Mouse (Mus musculus): ENCODE measurements at regions not wholly inside any gene's neighbourhood (a gene's known extent, or its start where the extent isn't known, plus 50 kb on each side); places are given as distances from the start of the nearest gene placed in this dataset.
A peak's percentile ranks its signal among the peaks of the same experiment; 100 is the strongest.

DNA sequence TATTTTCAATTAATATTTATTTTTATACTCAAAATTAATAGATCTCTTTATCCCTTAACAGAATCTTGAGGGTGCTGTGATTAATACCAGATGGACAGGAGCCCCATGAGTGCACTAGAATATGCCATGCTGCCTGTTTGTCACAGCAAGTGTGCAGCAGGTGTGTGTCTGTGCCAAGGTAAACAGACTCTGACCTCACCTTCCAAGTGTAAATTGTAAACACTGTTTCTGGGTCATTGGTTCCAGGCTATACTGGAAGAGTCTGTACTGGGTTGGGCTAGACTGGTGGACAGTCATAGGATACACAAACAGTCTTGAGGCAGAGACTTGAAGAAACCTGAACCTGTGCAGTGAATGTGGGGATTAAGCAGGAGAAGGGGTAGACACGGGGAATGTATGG lies 422.2 kb downstream of the Gm21833 start:
- no peak for DNase-seq

DNA sequence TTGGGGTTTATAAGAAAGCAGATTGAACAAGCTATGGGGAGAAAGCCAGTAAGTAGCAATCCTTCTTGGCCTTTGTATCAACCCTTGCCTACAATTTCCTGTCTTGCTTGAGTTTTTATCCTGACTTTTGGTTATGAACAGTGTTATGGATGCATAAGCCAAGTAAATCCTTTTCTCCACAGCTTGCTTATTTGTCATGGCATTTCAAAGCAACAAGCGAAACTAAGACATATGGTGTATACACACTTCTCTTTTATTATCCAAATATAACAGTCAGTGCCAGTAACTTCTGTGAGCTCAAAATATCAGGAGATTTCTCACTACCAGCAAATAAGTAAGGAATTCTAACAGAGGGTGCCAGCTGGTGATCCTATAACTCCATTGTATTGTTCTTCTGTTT lies 426.0 kb downstream of the Gm21833 start:
- no peak for DNase-seq

DNA sequence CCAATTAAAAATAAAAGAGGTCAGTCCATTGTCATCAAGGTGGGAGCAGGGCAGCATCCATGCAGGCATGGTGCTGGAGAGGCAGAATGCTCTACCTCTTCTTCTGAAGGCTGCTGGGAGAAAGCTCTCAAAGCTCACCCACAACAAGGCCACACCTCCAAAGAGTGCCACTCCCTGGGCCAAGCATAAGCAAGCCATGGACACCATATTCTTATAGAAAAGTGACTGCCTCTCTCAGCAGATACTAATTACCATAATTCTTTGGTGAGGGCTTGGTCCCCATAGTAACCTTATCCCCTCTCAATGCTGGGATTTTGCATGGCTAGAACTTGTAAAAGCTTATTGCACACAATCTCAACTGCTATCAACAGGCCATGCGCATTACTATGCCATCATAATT lies 443.7 kb downstream of the Gm21833 start:
- DNase-seq: no peak

DNA sequence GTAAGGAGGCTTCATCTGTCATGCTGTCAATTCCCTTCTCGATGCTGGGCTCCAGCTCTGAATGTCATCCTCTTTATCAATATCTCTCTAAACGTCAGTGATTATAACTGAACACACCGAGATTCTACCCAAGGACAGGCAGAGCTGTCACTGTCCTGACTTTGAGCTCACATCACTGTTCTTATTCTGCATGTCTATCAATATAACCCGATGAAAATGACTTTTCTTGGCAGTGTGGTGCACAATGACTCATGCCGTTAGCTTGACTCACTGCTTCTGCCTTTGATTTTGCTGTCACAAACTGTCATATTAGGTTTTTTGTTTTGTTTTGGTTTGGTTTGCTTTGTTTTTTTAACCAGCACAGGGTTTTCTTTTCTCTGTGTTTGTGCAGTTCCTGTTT lies 488.1 kb downstream of the Gm21833 start:
- DNase-seq: no peak

DNA sequence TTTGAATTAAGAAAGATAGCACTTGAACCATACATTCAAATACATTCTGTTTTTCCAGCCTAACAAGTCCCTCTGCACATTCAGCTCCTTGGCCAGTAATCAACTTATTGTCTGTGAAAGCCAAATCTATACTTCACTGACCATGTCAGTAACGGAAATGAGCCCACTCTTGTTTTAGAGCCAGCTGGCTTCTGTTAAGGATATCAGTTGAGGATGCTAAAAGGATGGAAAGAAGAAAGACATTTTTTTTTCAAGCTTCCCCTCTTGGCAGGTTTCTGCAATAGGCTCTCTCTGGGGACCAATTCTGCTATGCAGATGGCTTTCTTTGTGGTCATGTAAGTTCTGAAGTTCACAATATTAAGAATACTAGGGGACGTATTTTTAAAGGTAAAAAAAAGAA lies 498.6 kb downstream of the Gm21833 start:
- no peak for DNase-seq

DNA sequence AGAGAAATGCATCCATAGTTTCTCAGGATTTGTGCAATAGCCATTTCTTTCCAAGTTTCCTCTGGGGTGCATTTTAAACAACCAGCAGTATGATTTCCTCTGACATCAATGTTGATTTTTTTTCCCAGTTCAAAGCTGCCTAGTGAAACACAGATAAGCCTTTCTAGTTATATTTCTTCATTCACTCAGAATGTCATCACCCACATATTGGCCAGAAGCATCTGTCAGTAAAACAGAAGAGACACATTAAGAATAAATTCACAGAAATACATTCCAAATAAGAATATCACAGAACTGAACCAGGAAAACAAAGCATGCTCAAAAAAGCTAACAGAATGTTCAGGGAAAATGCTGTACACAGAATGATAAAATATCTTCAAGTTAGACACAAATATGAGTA lies 522.9 kb downstream of the Gm21833 start:
- DNase-seq: no peak

DNA sequence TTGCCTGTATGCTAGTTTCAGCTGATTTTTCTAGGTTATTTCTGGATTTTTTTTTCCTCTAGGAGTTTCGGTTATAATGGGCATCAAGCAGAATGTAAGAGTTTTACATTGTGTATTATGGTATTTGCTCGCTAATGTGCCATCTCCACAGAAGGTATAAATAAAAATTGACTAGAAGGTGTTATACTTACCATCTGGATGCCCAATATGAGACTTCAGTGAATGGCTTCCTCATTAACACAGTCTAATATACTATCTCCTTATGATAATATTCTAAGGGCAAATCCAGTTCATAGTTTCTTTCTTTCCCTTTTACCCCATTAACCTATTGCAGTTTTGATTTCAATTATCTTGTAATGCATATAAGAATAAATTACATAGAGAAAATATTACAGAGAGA lies 566.4 kb downstream of the Gm21833 start:
- DNase-seq: no peak

DNA sequence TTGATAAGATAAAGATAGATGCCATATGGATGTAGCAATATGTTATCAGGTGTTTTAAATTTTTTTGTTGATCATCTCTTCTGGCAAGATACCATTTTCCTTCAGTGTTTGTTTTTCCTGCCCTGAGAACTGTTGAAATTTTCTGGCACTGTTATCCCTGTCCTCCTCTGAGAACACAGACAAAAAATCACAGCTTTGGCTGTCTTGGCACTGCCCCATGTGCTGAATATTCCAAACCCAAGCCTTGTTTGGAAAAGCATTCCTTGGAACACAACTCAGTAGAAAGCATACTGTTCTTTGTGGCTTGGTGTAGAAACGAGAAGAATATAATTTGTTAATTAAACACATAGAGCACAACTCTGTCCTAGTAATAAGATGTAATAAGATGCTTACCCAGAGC lies 592.5 kb downstream of the Gm21833 start:
- DNase-seq: peak; percentile 32

DNA sequence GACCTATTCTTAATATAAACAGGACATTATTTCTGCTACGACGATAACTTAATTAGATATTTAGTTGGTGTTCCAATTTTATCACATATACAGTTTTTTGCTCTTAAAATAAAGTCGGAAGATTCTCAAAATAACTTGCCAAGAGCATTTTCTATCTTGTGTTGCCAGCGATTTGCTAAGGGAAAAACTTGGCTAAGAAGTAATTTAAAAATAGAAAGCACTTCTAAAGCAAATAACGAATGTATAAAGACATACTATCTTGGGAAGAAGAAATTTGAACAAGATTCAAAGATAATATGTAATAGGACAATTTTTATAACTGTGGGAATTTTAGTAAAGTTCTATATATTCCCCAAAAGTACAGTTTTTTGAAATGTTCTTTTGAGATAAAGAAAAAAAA lies 594.9 kb downstream of the Gm21833 start:
- no peak for DNase-seq

Data from lung, postnatal 10 days (tissue).